Mouse (Mus musculus) MEL (cell line): ENCODE data around the gene Rgs6. TPM values are rescaled to one million over a fixed set of nuclear protein-coding genes. Genes with fewer than 3 reads are reported as not detected.

Experiments
- DNase-seq: peaks from one replicate; pipeline ENCODE4 v3.0.0; 2011; ENCODE audit warnings: low read depth, low spot score
- H3K27ac ChIP-seq: 2 replicates; pipeline ENCODE4 v1.5.1; 2012; ENCODE audit warnings: low read depth, mild to moderate bottlenecking, control low read depth, low read length, moderate library complexity; ENCODE audit not compliant: control insufficient read depth
- H3K27me3 ChIP-seq, 2 experiments: fragments of 150-350 bp in 1 of 2; sonication (generic) in 1 of 2; 2 replicates each; pipeline ENCODE4 v1.6.1; 2012; ENCODE audit warnings: low read length in 2 of 2, mild to moderate bottlenecking in 2 of 2, improper control_type of control experiment in 1 of 2, moderate library complexity in 1 of 2; ENCODE audit not compliant: insufficient read depth in 2 of 2, control insufficient read depth in 1 of 2
- H3K36me3 ChIP-seq, 2 experiments: 2 replicates each; pipeline ENCODE4 v1.6.1; 2012 to 2014; ENCODE audit warnings: low read length in 2 of 2, improper control_type of control experiment in 1 of 2, inconsistent platforms in 1 of 2, mild to moderate bottlenecking in 1 of 2; ENCODE audit not compliant: insufficient read depth in 2 of 2, control insufficient read depth in 1 of 2
- H3K4me1 ChIP-seq, 2 experiments: fragments of 150-350 bp in 1 of 2; sonication (generic) in 1 of 2; 2 replicates each; pipeline ENCODE4 v1.6.1; 2012; ENCODE audit warnings: low read length in 2 of 2, improper control_type of control experiment in 1 of 2, mild to moderate bottlenecking in 1 of 2; ENCODE audit not compliant: insufficient read depth in 2 of 2, control insufficient read depth in 1 of 2
- H3K4me3 ChIP-seq, 2 experiments: fragments of 150-350 bp in 1 of 2; sonication (generic) in 1 of 2; 2 replicates each; pipeline ENCODE4 v1.5.1; 2012; ENCODE audit warnings: low read depth in 2 of 2, low read length in 2 of 2, mild to moderate bottlenecking in 2 of 2, moderate library complexity in 2 of 2, control low read depth in 1 of 2, improper control_type of control experiment in 1 of 2; ENCODE audit not compliant: control insufficient read depth in 1 of 2, insufficient read depth in 1 of 2
- H3K79me2 ChIP-seq: 2 replicates; pipeline ENCODE4 v1.6.1; 2012; ENCODE audit warnings: mild to moderate bottlenecking, low read length, moderate library complexity; ENCODE audit not compliant: control insufficient read depth, poor library complexity, insufficient read depth
- H3K9ac ChIP-seq: 2 replicates; pipeline ENCODE4 v1.6.1; 2012; ENCODE audit warnings: low read depth, mild to moderate bottlenecking, control low read depth, low read length, moderate library complexity; ENCODE audit not compliant: control insufficient read depth, poor library complexity, severe bottlenecking
- H3K9me3 ChIP-seq: fragments of 150-350 bp; sonication (generic); replicated peaks from 2 replicates; pipeline ENCODE4 v1.6.1; 2012; ENCODE audit warnings: mild to moderate bottlenecking, low read length, improper control_type of control experiment, moderate library complexity; ENCODE audit not compliant: insufficient read depth
- E2F4 ChIP-seq: IDR thresholded peaks from 2 replicates; pipeline ENCODE4 v1.6.1; 2011; ENCODE audit warnings: low read depth, low read length, improper control_type of control experiment, borderline replicate concordance
- ELF1 ChIP-seq: IDR thresholded peaks from 2 replicates; pipeline ENCODE4 v1.6.1; 2014; ENCODE audit warnings: low read depth, mild to moderate bottlenecking, inconsistent platforms, low read length, improper control_type of control experiment, moderate library complexity
- ETS1 ChIP-seq: IDR thresholded peaks from 2 replicates; pipeline ENCODE4 v1.6.1; 2012; ENCODE audit warnings: low read depth, mild to moderate bottlenecking, inconsistent platforms, low read length, improper control_type of control experiment, moderate library complexity
- GABPA ChIP-seq: IDR thresholded peaks from 2 replicates; pipeline ENCODE4 v1.6.1; 2012; ENCODE audit warnings: low read depth, mild to moderate bottlenecking, inconsistent platforms, low read length, improper control_type of control experiment, moderate library complexity
- HCFC1 ChIP-seq: IDR thresholded peaks from 2 replicates; pipeline ENCODE4 v1.6.1; 2012; ENCODE audit warnings: low read depth, mild to moderate bottlenecking, inconsistent platforms, low read length, improper control_type of control experiment, moderate library complexity
- JUND ChIP-seq: IDR thresholded peaks from 2 replicates; pipeline ENCODE4 v1.6.1; 2011; ENCODE audit warnings: low read depth, mild to moderate bottlenecking, improper control_type of control experiment, low read length
- KAT2A ChIP-seq: conservative IDR thresholded peaks from 2 replicates; pipeline ENCODE4 v1.6.1; 2012; ENCODE audit warnings: low read depth, low read length, improper control_type of control experiment, inconsistent platforms
- MAX ChIP-seq: IDR thresholded peaks from 2 replicates; pipeline ENCODE4 v1.6.1; 2011; ENCODE audit warnings: low read length, improper control_type of control experiment
- NRF1 ChIP-seq: IDR thresholded peaks from 2 replicates; pipeline ENCODE4 v1.6.1; 2014; ENCODE audit warnings: low read depth, mild to moderate bottlenecking, inconsistent platforms, low read length, improper control_type of control experiment, moderate library complexity; ENCODE audit not compliant: poor library complexity, insufficient read depth, severe bottlenecking
- POLR2AphosphoS2 ChIP-seq: IDR thresholded peaks from 2 replicates; pipeline ENCODE4 v1.6.1; 2011; ENCODE audit warnings: low read length, improper control_type of control experiment
- POLR2AphosphoS5 ChIP-seq: IDR thresholded peaks from 2 replicates; pipeline ENCODE4 v1.6.1; 2012; ENCODE audit warnings: low read depth, borderline replicate concordance, mild to moderate bottlenecking, inconsistent platforms, low read length, moderate library complexity, mixed read lengths
- SIN3A ChIP-seq: IDR thresholded peaks from 2 replicates; pipeline ENCODE4 v1.6.1; 2012; ENCODE audit warnings: low read length, improper control_type of control experiment, inconsistent platforms
- SMC3 ChIP-seq: IDR thresholded peaks from 2 replicates; pipeline ENCODE4 v1.6.1; 2011; ENCODE audit warnings: low read depth, low read length, improper control_type of control experiment
- TAL1 ChIP-seq: IDR thresholded peaks from 2 replicates; pipeline ENCODE4 v1.6.1; 2012; ENCODE audit warnings: mild to moderate bottlenecking, inconsistent platforms, low read length, moderate library complexity, mixed read lengths
- TBP ChIP-seq: IDR thresholded peaks from 2 replicates; pipeline ENCODE4 v1.8.0; 2011; ENCODE audit warnings: low read depth, low read length, improper control_type of control experiment
- TCF12 ChIP-seq: IDR thresholded peaks from 2 replicates; pipeline ENCODE4 v1.6.1; 2014; ENCODE audit warnings: low read depth, mild to moderate bottlenecking, inconsistent platforms, low read length, improper control_type of control experiment, moderate library complexity
- UBTF ChIP-seq: IDR thresholded peaks from 2 replicates; pipeline ENCODE4 v1.6.1; 2012; ENCODE audit warnings: low read depth, mild to moderate bottlenecking, inconsistent platforms, low read length, improper control_type of control experiment, moderate library complexity, borderline replicate concordance; ENCODE audit not compliant: insufficient read depth
- USF2 ChIP-seq, 2 experiments: IDR thresholded peaks; 2 replicates each; pipeline ENCODE4 v1.6.1; 2011 to 2012; ENCODE audit warnings: improper control_type of control experiment in 2 of 2, low read length in 2 of 2, borderline replicate concordance in 1 of 2, inconsistent platforms in 1 of 2, low read depth in 1 of 2, mild to moderate bottlenecking in 1 of 2; ENCODE audit not compliant: insufficient read depth in 1 of 2
- ZNF384 ChIP-seq: IDR thresholded peaks from 2 replicates; pipeline ENCODE4 v1.6.1; 2012; ENCODE audit warnings: low read depth, mild to moderate bottlenecking, inconsistent platforms, low read length, improper control_type of control experiment
- polyA plus RNA-seq, 2 experiments: library from polyadenylated mRNA; stranded (reverse) in 1 of 2; unstranded in 1 of 2; fragments of >175 nt in 1 of 2; fragments of >200 nt in 1 of 2; gene quantifications; 2 replicates each; pipeline versions ENCODE4 v1.2.1 to v1.2.4; 2012; ENCODE audit warnings: low replicate concordance in 2 of 2, low read depth in 1 of 2; ENCODE audit not compliant: insufficient read length in 2 of 2, insufficient read depth in 1 of 2, missing spikeins in 1 of 2
- total RNA-seq: library from RNA; depleted of rRNA; stranded (reverse); fragments of 300-350 nt; gene quantifications from 2 replicates; pipeline ENCODE4 v1.2.3, GENCODE M21; 2012; rRNA removed

The Rgs6 gene
- 0.03 TPM in 1 of 2 replicates, not detected in the other for total RNA-seq
- not detected for polyA plus RNA-seq

DNA sequence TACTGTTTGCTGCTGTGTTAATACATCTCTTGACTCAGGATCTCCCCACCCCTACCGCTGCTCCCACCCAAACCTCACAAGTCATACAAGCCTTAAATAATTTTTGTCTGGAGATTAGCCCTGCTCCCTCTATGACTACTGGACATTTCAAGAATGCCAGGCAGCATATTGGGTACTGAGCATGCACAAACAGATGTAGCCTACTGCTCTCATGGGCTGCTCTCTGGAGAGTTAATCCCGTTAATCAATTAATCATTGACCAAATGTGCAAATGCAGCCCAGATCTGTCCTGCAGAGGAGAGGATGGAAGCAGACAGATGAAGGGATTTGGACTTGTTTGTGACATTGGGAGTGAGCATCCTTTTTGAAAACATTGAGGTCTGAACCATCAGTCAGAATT, at the start of gene Rgs6:
Gene Rgs6 (plus strand): TSS at position 276 of the 400 bp plus-strand sequence.
- Histone ChIP-seq H3K9ac (no peak within 1 kb of the TSS), H3K4me3 (no peak within 1 kb of the TSS), H3K79me2 (no peaks in the 10 kb centered on the region), H3K4me1 (no peaks in the 10 kb centered on the region), H3K27ac (no peak within 1 kb of the TSS), H3K27me3 (no peaks in the 10 kb centered on the region; a peak in 2 of 4 replicates), H3K36me3 (no peaks in the 10 kb centered on the region), H3K9me3 (no peaks in the 10 kb centered on the region)
- no peak for DNase-seq
- TF ChIP-seq JUND (no peak), HCFC1 (no peak), TBP (no peak), KAT2A (no peak), MAX (no peak), ZNF384 (no peak), POLR2AphosphoS2 (no peak), SIN3A (no peak), ETS1 (no peak), POLR2AphosphoS5 (no peak), SMC3 (no peak), UBTF (no peak), NRF1 (no peak), E2F4 (no peak), TCF12 (no peak)

DNA sequence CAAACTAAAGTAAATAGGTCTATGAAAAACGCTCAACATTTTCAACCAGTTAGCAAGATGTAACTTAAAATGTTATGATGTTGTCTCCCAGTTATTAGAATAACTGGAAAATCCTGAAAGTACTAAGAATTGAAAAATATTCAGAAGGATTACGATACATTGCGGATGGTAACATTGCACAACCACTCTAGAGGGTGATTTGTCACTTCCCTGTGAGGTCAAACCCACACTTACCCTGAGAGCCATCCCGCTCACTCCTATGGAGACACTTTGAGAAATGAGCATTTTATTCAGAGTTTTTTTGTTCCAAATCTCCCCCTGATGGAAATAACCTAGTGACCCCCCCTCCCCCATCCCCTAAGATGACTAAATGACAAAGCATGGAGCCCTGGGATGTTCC, 41.0 kb upstream of the Rgs6 start:
- Histone ChIP-seq H3K9me3 (no peaks in the 10 kb centered on the region), H3K27me3 (peaks cover 0 to 2% of the 10 kb centered on the region in 2 experiments; a peak in 3 of 4 replicates), H3K9ac (no peak overlapping the region), H3K36me3 (no peaks in the 10 kb centered on the region), H3K4me1 (no peaks in the 10 kb centered on the region), H3K79me2 (no peaks in the 10 kb centered on the region), H3K27ac (no peak overlapping the region), H3K4me3 (no peak overlapping the region)
- DNase-seq = no peak
- TF ChIP-seq POLR2AphosphoS5 (no peak), USF2 (IDR thresholded peaks at IDR 0.05; ENCODE audit: borderline replicate concordance in 1 of 2, insufficient read depth in 1 of 2, low read depth in 1 of 2, low read length in 2 of 2) (no peak), TCF12 (no peak), JUND (no peak), GABPA (no peak), ELF1 (no peak), TAL1 (no peak), KAT2A (no peak)
